Mouse (Mus musculus) CH12.LX (cell line): ENCODE data around the gene A2m.

ENCODE experiments used
- BHLHE40 ChIP-seq: IDR thresholded peaks from 2 replicates; pipeline ENCODE4 v1.6.1; 2011; ENCODE audit warnings: mild to moderate bottlenecking, low read depth, low read length, improper control_type of control experiment
- CHD2 ChIP-seq: IDR thresholded peaks from 2 replicates; pipeline ENCODE4 v1.6.1; 2011; ENCODE audit warnings: low read length, improper control_type of control experiment
- CTCF ChIP-seq, 2 experiments: IDR thresholded peaks in 1 of 2; conservative IDR thresholded peaks in 1 of 2; 2 replicates each; pipeline ENCODE4 v1.5.1; 2011 to 2012; ENCODE audit warnings: low read depth in 2 of 2, low read length in 2 of 2, improper control_type of control experiment in 1 of 2, inconsistent platforms in 1 of 2, mild to moderate bottlenecking in 1 of 2, moderate library complexity in 1 of 2
- E2F4 ChIP-seq: IDR thresholded peaks from 2 replicates; pipeline ENCODE4 v1.6.1; 2011; ENCODE audit warnings: low read depth, low read length, improper control_type of control experiment; ENCODE audit not compliant: insufficient replicate concordance
- ELF1 ChIP-seq: IDR thresholded peaks from 2 replicates; pipeline ENCODE4 v1.6.1; 2014; ENCODE audit warnings: low read depth, mild to moderate bottlenecking, inconsistent platforms, low read length, improper control_type of control experiment
- ETS1 ChIP-seq: conservative IDR thresholded peaks from 2 replicates; pipeline ENCODE4 v1.6.1; 2012; ENCODE audit warnings: low read depth, mild to moderate bottlenecking, inconsistent platforms, low read length, improper control_type of control experiment, moderate library complexity
- JUN ChIP-seq: IDR thresholded peaks from 2 replicates; pipeline ENCODE4 v1.6.1; 2011; ENCODE audit warnings: low read depth, mild to moderate bottlenecking, low read length, improper control_type of control experiment, moderate library complexity; ENCODE audit not compliant: insufficient read depth
- MAFK ChIP-seq: IDR thresholded peaks from 2 replicates; pipeline ENCODE4 v1.6.1; 2011; ENCODE audit warnings: low read length, improper control_type of control experiment; ENCODE audit not compliant: insufficient replicate concordance
- MYC ChIP-seq: IDR thresholded peaks from 2 replicates; pipeline ENCODE4 v1.6.1; 2011; ENCODE audit warnings: low read depth, mild to moderate bottlenecking, improper control_type of control experiment, low read length
- POLR2A ChIP-seq: IDR thresholded peaks from 2 replicates; pipeline ENCODE4 v1.6.1; 2011; ENCODE audit warnings: low read depth, mild to moderate bottlenecking, improper control_type of control experiment, low read length
- SIN3A ChIP-seq: IDR thresholded peaks from 2 replicates; pipeline ENCODE4 v1.6.1; 2012; ENCODE audit warnings: low read length, improper control_type of control experiment, inconsistent platforms
- ZNF384 ChIP-seq: IDR thresholded peaks from 2 replicates; pipeline ENCODE4 v1.6.1; 2012; ENCODE audit warnings: low read depth, low read length, improper control_type of control experiment, inconsistent platforms

GRCm38 (mm10) chr6:121635076-121635475 is at the start of gene A2m:
- no peak for TF ChIP-seq E2F4
- TF ChIP-seq CTCF (conservative IDR thresholded peaks at IDR 0.05 in 1 of 2, IDR thresholded peaks at IDR 0.05 in 1 of 2; ENCODE audit: low read depth in 2 of 2, low read length in 2 of 2) = no peak
- no peak for TF ChIP-seq MAFK
- no peak for TF ChIP-seq ZNF384
- TF ChIP-seq ETS1 = no peak
- TF ChIP-seq POLR2A = no peak
- no peak for TF ChIP-seq CHD2
- TF ChIP-seq BHLHE40 = no peak
- TF ChIP-seq SIN3A = no peak
- no peak for TF ChIP-seq ELF1
- TF ChIP-seq MYC = no peak
- TF ChIP-seq JUN = no peak
